Mouse (Mus musculus) MEL (cell line): ENCODE data around the gene Bmpr1a. TPM values are rescaled to one million over a fixed set of nuclear protein-coding genes. Genes with fewer than 3 reads are reported as not detected.
"Not testable (repeated sequence)": the region's sequence is repeated elsewhere in the genome, so short reads cannot be mapped to it uniquely, and the experiment has no call there.

ENCODE experiments used
- DNase-seq: peaks from one replicate; pipeline ENCODE4 v3.0.0; 2011; ENCODE audit warnings: low read depth, low spot score
- H3K27ac ChIP-seq: 2 replicates; pipeline ENCODE4 v1.5.1; 2012; ENCODE audit warnings: low read depth, mild to moderate bottlenecking, control low read depth, low read length, moderate library complexity; ENCODE audit not compliant: control insufficient read depth
- H3K27me3 ChIP-seq, 2 experiments: fragments of 150-350 bp in 1 of 2; sonication (generic) in 1 of 2; 2 replicates each; pipeline ENCODE4 v1.6.1; 2012; ENCODE audit warnings: low read length in 2 of 2, mild to moderate bottlenecking in 2 of 2, improper control_type of control experiment in 1 of 2, moderate library complexity in 1 of 2; ENCODE audit not compliant: insufficient read depth in 2 of 2, control insufficient read depth in 1 of 2
- H3K36me3 ChIP-seq, 2 experiments: 2 replicates each; pipeline ENCODE4 v1.6.1; 2012 to 2014; ENCODE audit warnings: low read length in 2 of 2, improper control_type of control experiment in 1 of 2, inconsistent platforms in 1 of 2, mild to moderate bottlenecking in 1 of 2; ENCODE audit not compliant: insufficient read depth in 2 of 2, control insufficient read depth in 1 of 2
- H3K4me1 ChIP-seq, 2 experiments: fragments of 150-350 bp in 1 of 2; sonication (generic) in 1 of 2; 2 replicates each; pipeline ENCODE4 v1.6.1; 2012; ENCODE audit warnings: low read length in 2 of 2, improper control_type of control experiment in 1 of 2, mild to moderate bottlenecking in 1 of 2; ENCODE audit not compliant: insufficient read depth in 2 of 2, control insufficient read depth in 1 of 2
- H3K4me3 ChIP-seq, 2 experiments: fragments of 150-350 bp in 1 of 2; sonication (generic) in 1 of 2; 2 replicates each; pipeline ENCODE4 v1.5.1; 2012; ENCODE audit warnings: low read depth in 2 of 2, low read length in 2 of 2, mild to moderate bottlenecking in 2 of 2, moderate library complexity in 2 of 2, control low read depth in 1 of 2, improper control_type of control experiment in 1 of 2; ENCODE audit not compliant: control insufficient read depth in 1 of 2, insufficient read depth in 1 of 2
- H3K79me2 ChIP-seq: 2 replicates; pipeline ENCODE4 v1.6.1; 2012; ENCODE audit warnings: mild to moderate bottlenecking, low read length, moderate library complexity; ENCODE audit not compliant: control insufficient read depth, poor library complexity, insufficient read depth
- H3K9ac ChIP-seq: 2 replicates; pipeline ENCODE4 v1.6.1; 2012; ENCODE audit warnings: low read depth, mild to moderate bottlenecking, control low read depth, low read length, moderate library complexity; ENCODE audit not compliant: control insufficient read depth, poor library complexity, severe bottlenecking
- H3K9me3 ChIP-seq: fragments of 150-350 bp; sonication (generic); replicated peaks from 2 replicates; pipeline ENCODE4 v1.6.1; 2012; ENCODE audit warnings: mild to moderate bottlenecking, low read length, improper control_type of control experiment, moderate library complexity; ENCODE audit not compliant: insufficient read depth
- CHD1 ChIP-seq: IDR thresholded peaks from 2 replicates; pipeline ENCODE4 v1.6.1; 2012; ENCODE audit warnings: low read depth, mild to moderate bottlenecking, inconsistent platforms, low read length, improper control_type of control experiment
- CTCF ChIP-seq, 3 experiments: IDR thresholded peaks in 2 of 3; conservative IDR thresholded peaks in 1 of 3; 2 replicates each; pipeline ENCODE4 v1.5.1; 2011 to 2012; ENCODE audit warnings: low read length in 3 of 3, low read depth in 2 of 3, mild to moderate bottlenecking in 2 of 3, improper control_type of control experiment in 1 of 3, inconsistent platforms in 1 of 3, mixed read lengths in 1 of 3, moderate library complexity in 1 of 3; ENCODE audit not compliant: control insufficient read depth in 1 of 3, insufficient read depth in 1 of 3, poor library complexity in 1 of 3, severe bottlenecking in 1 of 3
- E2F4 ChIP-seq: IDR thresholded peaks from 2 replicates; pipeline ENCODE4 v1.6.1; 2011; ENCODE audit warnings: low read depth, low read length, improper control_type of control experiment, borderline replicate concordance
- ETS1 ChIP-seq: IDR thresholded peaks from 2 replicates; pipeline ENCODE4 v1.6.1; 2012; ENCODE audit warnings: low read depth, mild to moderate bottlenecking, inconsistent platforms, low read length, improper control_type of control experiment, moderate library complexity
- GATA1 ChIP-seq: IDR thresholded peaks from 2 replicates; pipeline ENCODE4 v1.6.1; 2011; ENCODE audit warnings: low read depth, low read length, improper control_type of control experiment
- MAFK ChIP-seq: IDR thresholded peaks from 2 replicates; pipeline ENCODE4 v1.6.1; 2011; ENCODE audit warnings: low read depth, mild to moderate bottlenecking, low read length, improper control_type of control experiment, borderline replicate concordance
- MAX ChIP-seq: IDR thresholded peaks from 2 replicates; pipeline ENCODE4 v1.6.1; 2011; ENCODE audit warnings: low read length, improper control_type of control experiment
- POLR2A ChIP-seq, 2 experiments: IDR thresholded peaks; 2 replicates each; pipeline ENCODE4 v1.6.1; 2011 to 2012; ENCODE audit warnings: low read length in 2 of 2, mild to moderate bottlenecking in 2 of 2, control low read depth in 1 of 2, improper control_type of control experiment in 1 of 2, low read depth in 1 of 2, moderate library complexity in 1 of 2; ENCODE audit not compliant: control insufficient read depth in 1 of 2, insufficient read depth in 1 of 2, poor library complexity in 1 of 2
- POLR2AphosphoS2 ChIP-seq: IDR thresholded peaks from 2 replicates; pipeline ENCODE4 v1.6.1; 2011; ENCODE audit warnings: low read length, improper control_type of control experiment
- RCOR1 ChIP-seq: IDR thresholded peaks from 2 replicates; pipeline ENCODE4 v1.6.1; 2012; ENCODE audit warnings: low read depth, mild to moderate bottlenecking, inconsistent platforms, low read length, improper control_type of control experiment
- SMC3 ChIP-seq: IDR thresholded peaks from 2 replicates; pipeline ENCODE4 v1.6.1; 2011; ENCODE audit warnings: low read depth, low read length, improper control_type of control experiment
- TCF12 ChIP-seq: IDR thresholded peaks from 2 replicates; pipeline ENCODE4 v1.6.1; 2014; ENCODE audit warnings: low read depth, mild to moderate bottlenecking, inconsistent platforms, low read length, improper control_type of control experiment, moderate library complexity
- UBTF ChIP-seq: IDR thresholded peaks from 2 replicates; pipeline ENCODE4 v1.6.1; 2012; ENCODE audit warnings: low read depth, mild to moderate bottlenecking, inconsistent platforms, low read length, improper control_type of control experiment, moderate library complexity, borderline replicate concordance; ENCODE audit not compliant: insufficient read depth
- USF1 ChIP-seq: IDR thresholded peaks from 2 replicates; pipeline ENCODE4 v1.6.1; 2014; ENCODE audit warnings: low read depth, mild to moderate bottlenecking, inconsistent platforms, low read length, improper control_type of control experiment, moderate library complexity
- USF2 ChIP-seq, 2 experiments: IDR thresholded peaks; 2 replicates each; pipeline ENCODE4 v1.6.1; 2011 to 2012; ENCODE audit warnings: improper control_type of control experiment in 2 of 2, low read length in 2 of 2, borderline replicate concordance in 1 of 2, inconsistent platforms in 1 of 2, low read depth in 1 of 2, mild to moderate bottlenecking in 1 of 2; ENCODE audit not compliant: insufficient read depth in 1 of 2
- ZKSCAN1 ChIP-seq: IDR thresholded peaks from 2 replicates; pipeline ENCODE4 v1.6.1; 2012; ENCODE audit warnings: low read depth, mild to moderate bottlenecking, inconsistent platforms, low read length, improper control_type of control experiment, moderate library complexity
- ZMIZ1 ChIP-seq: IDR thresholded peaks from 2 replicates; pipeline ENCODE4 v1.6.1; 2012; ENCODE audit warnings: low read depth, mild to moderate bottlenecking, inconsistent platforms, low read length, improper control_type of control experiment, moderate library complexity
- ZNF384 ChIP-seq: IDR thresholded peaks from 2 replicates; pipeline ENCODE4 v1.6.1; 2012; ENCODE audit warnings: low read depth, mild to moderate bottlenecking, inconsistent platforms, low read length, improper control_type of control experiment
- polyA plus RNA-seq, 2 experiments: library from polyadenylated mRNA; stranded (reverse) in 1 of 2; unstranded in 1 of 2; fragments of >175 nt in 1 of 2; fragments of >200 nt in 1 of 2; gene quantifications; 2 replicates each; pipeline versions ENCODE4 v1.2.1 to v1.2.4; 2012; ENCODE audit warnings: low replicate concordance in 2 of 2, low read depth in 1 of 2; ENCODE audit not compliant: insufficient read length in 2 of 2, insufficient read depth in 1 of 2, missing spikeins in 1 of 2
- total RNA-seq: library from RNA; depleted of rRNA; stranded (reverse); fragments of 300-350 nt; gene quantifications from 2 replicates; pipeline ENCODE4 v1.2.3, GENCODE M21; 2012

Gene Bmpr1a
- total and polyA plus RNA-seq, 3 experiments = 3.1 TPM; not detected in 1

DNA sequence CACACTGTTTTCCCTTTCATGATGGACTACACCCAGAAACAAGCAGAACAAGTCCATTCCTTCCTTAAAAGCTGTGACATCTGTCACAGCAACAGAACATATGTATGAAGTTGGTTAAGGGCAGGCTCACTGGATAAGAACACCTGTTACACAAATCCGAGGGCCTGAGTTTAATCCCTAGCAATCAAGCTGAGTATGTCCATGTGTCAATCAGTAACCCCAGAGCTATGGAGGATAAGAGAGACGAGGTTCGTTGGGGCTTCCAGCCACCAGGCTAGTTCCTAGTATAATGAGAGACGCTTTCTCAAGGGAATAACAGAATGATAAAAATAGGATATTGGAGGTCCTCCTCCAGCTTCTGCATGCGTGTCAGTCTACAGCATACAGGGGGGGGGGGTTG, 85.6 kb downstream of the Bmpr1a start:
- H3K4me3 ChIP-seq = no peak overlapping the region
- DNase-seq = no peak
- H3K4me1 ChIP-seq = no peaks in the 10 kb centered on the region
- no peaks in the 10 kb centered on the region for H3K36me3 ChIP-seq
- TF ChIP-seq ZNF384 (no peak), RCOR1 (no peak), E2F4 (no peak), TCF12 (no peak), CTCF (IDR thresholded peaks at IDR 0.05 in 2 of 3, conservative IDR thresholded peaks at IDR 0.05 in 1 of 3; ENCODE audit: control insufficient read depth in 1 of 3, insufficient read depth in 1 of 3, low read depth in 2 of 3, low read length in 3 of 3, poor library complexity in 1 of 3, severe bottlenecking in 1 of 3) (no peak), MAFK (no peak), POLR2AphosphoS2 (no peak), ZKSCAN1 (no peak), USF2 (IDR thresholded peaks at IDR 0.05; ENCODE audit: borderline replicate concordance in 1 of 2, insufficient read depth in 1 of 2, low read depth in 1 of 2, low read length in 2 of 2) (no peak), CHD1 (no peak), SMC3 (no peak), ETS1 (no peak), POLR2A (IDR thresholded peaks at IDR 0.05; ENCODE audit: control insufficient read depth in 1 of 2, insufficient read depth in 1 of 2, low read depth in 1 of 2, low read length in 2 of 2, poor library complexity in 1 of 2) (no peak)
- no peaks in the 10 kb centered on the region for H3K9me3 ChIP-seq
- H3K27me3 ChIP-seq = no peaks in the 10 kb centered on the region; a peak in 1 of 4 replicates
- H3K9ac ChIP-seq = no peak overlapping the region
- H3K27ac ChIP-seq = no peak overlapping the region
- H3K79me2 ChIP-seq = no peaks in the 10 kb centered on the region

DNA sequence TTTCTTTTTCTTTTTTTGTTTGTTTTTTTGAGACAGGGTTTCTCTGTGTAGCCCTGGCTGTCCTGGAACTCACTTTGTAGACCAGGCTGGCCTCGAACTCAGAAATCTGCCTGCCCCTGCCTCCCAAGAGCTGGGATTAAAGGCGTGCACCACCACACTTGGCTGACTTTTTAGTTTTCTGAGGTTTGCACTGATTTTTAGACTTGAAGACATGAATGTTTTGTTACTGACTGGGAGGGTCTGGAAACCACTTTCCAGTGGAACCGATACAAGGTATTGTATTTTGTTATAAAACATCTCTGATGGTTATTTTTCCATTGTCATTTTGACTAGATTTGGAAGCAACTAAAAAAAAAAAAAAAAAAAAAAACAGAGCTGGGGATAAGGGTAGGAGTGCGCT, 86.2 kb downstream of the Bmpr1a start:
- not testable (repeated sequence) for H3K27me3 ChIP-seq, H3K4me1 ChIP-seq, H3K79me2 ChIP-seq, DNase-seq, H3K9me3 ChIP-seq, H3K27ac ChIP-seq, H3K9ac ChIP-seq, H3K4me3 ChIP-seq, H3K36me3 ChIP-seq

DNA sequence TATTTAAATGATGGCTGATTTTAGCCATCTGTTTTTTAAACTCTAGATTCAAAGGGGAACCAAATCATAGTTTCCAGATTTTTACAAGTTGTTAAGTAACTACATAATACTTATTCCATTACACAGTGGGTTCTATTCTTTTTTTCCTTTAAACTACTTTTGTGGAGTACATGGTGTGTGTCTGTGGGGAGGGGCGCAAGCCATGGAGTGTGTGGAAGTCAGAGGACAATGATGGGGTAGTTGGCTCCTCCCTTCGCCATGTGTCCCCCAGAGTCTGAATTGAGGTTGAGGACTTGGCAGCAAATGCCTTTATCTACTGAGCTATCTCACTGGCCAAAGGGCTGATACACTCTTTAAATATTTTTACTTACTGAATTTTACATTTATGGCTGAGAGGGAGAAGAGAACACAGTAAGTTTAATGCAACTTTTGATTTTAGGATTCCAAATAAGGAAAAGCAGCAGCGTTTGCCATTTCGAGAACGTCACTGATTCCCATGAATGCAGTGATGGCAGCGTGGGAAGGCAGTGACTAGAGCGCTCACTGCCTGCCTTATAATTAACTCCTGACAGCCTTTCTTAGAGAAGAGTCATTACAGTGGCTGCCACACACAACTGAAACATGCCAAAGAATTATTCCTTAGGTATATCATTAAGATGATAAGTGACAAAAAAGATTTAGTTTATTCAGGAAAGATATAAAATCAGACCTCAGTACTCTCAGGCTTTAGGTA, 90.8 kb downstream of the Bmpr1a start:
- H3K9ac ChIP-seq = no peak overlapping the region
- DNase-seq = no peak
- H3K4me3 ChIP-seq = no peak overlapping the region
- no peak overlapping the region for H3K27ac ChIP-seq
- no peaks in the 10 kb centered on the region for H3K4me1 ChIP-seq
- no peak for TF ChIP-seq UBTF
- no peak for TF ChIP-seq ZKSCAN1
- TF ChIP-seq USF1 = no peak
- TF ChIP-seq MAX = no peak
- TF ChIP-seq GATA1 = no peak
- no peak for TF ChIP-seq ZMIZ1
- H3K36me3 ChIP-seq = no peaks in the 10 kb centered on the region
- H3K79me2 ChIP-seq = no peaks in the 10 kb centered on the region
- no peaks in the 10 kb centered on the region for H3K9me3 ChIP-seq
- H3K27me3 ChIP-seq = no peaks in the 10 kb centered on the region
